Mouse (Mus musculus) ES-Bruce4 (cell line): ENCODE data around the gene Emsy. TPM values are rescaled to one million over a fixed set of nuclear protein-coding genes. Genes with fewer than 3 reads are reported as not detected.
A peak's percentile ranks its signal among the peaks of the same experiment; 100 is the strongest.

Experiments used
- H3K27ac ChIP-seq: 2 replicates; pipeline ENCODE4 v1.5.1; 2012; ENCODE audit warnings: low read length, inconsistent platforms; ENCODE audit not compliant: insufficient read depth
- H3K27me3 ChIP-seq: 2 replicates; pipeline ENCODE4 v1.6.1; 2012; ENCODE audit warnings: mild to moderate bottlenecking, low read length, inconsistent platforms; ENCODE audit not compliant: control insufficient read depth, poor library complexity, insufficient read depth, severe bottlenecking
- H3K36me3 ChIP-seq: 2 replicates; pipeline ENCODE4 v1.6.1; 2012; ENCODE audit warnings: inconsistent platforms, mild to moderate bottlenecking, low read length, moderate library complexity; ENCODE audit not compliant: control insufficient read depth, poor library complexity, insufficient read depth, severe bottlenecking
- H3K4me1 ChIP-seq: one replicate; pipeline ENCODE4 v1.8.1; 2011; ENCODE audit warnings: low read length; ENCODE audit not compliant: control insufficient read depth, insufficient read depth
- H3K4me3 ChIP-seq: 2 replicates; pipeline ENCODE4 v1.5.1; 2011; ENCODE audit warnings: low read depth, mild to moderate bottlenecking, low read length
- H3K9ac ChIP-seq: 2 replicates; pipeline ENCODE4 v1.6.1; 2012; ENCODE audit warnings: low read depth, mild to moderate bottlenecking, inconsistent platforms; ENCODE audit not compliant: poor library complexity, severe bottlenecking
- H3K9me3 ChIP-seq: replicated peaks from 2 replicates; pipeline ENCODE4 v1.6.1; 2012; ENCODE audit warnings: mild to moderate bottlenecking, low read length, inconsistent platforms; ENCODE audit not compliant: control insufficient read depth, poor library complexity, insufficient read depth, severe bottlenecking
- CTCF ChIP-seq: IDR thresholded peaks from one replicate; pipeline ENCODE4 v1.8.1; 2011; ENCODE audit warnings: low read depth, low read length
- EP300 ChIP-seq: IDR thresholded peaks from 2 replicates; pipeline ENCODE4 v1.6.1; 2011; ENCODE audit warnings: low read depth, low read length; ENCODE audit not compliant: insufficient read depth
- POLR2A ChIP-seq: IDR thresholded peaks from one replicate; pipeline ENCODE4 v1.8.1; 2011; ENCODE audit warnings: low read length; ENCODE audit not compliant: insufficient read depth
- polyA plus RNA-seq: library from polyadenylated mRNA; stranded (reverse); fragments of >200 nt; gene quantifications from 2 replicates; pipeline ENCODE4 v1.2.4, GENCODE M21; 2011; ENCODE audit warnings: low read depth; ENCODE audit not compliant: missing spikeins, insufficient read depth, insufficient read length

The Emsy gene
- polyA plus RNA-seq, 1 experiment = 61.2 TPM

- no peaks in the 10 kb centered on the region for H3K9me3 ChIP-seq
- no peak for TF ChIP-seq EP300
- TF ChIP-seq POLR2A = no peak
- no peak for TF ChIP-seq CTCF
- no peak overlapping the region for H3K27ac ChIP-seq
- no peak overlapping the region for H3K4me3 ChIP-seq
- H3K9ac ChIP-seq = no peak overlapping the region
- H3K4me1 ChIP-seq = no peaks in the 10 kb centered on the region
- H3K36me3 ChIP-seq = no peaks in the 10 kb centered on the region
- H3K27me3 ChIP-seq = no peaks in the 10 kb centered on the region
These were observed 83.3 kb downstream of the Emsy start for GRCm38 (mm10) chr7:98573231-98573781.

- no peaks in the 10 kb centered on the region for H3K27me3 ChIP-seq
These were observed 84.2 kb downstream of the Emsy start for GRCm38 (mm10) chr7:98572223-98572868.

GRCm38 (mm10) chr7:98570824-98571505, 85.6 kb downstream of the Emsy start:
- Histone ChIP-seq H3K27me3 (no peaks in the 10 kb centered on the region), H3K4me3 (no peak overlapping the region), H3K9me3 (no peaks in the 10 kb centered on the region), H3K27ac (no peak overlapping the region), H3K9ac (no peak overlapping the region), H3K4me1 (peaks cover 2% of the 10 kb centered on the region), H3K36me3 (no peaks in the 10 kb centered on the region)
- TF ChIP-seq EP300 (no peak), POLR2A (no peak), CTCF (no peak)

More at GRCm38 (mm10) chr7:98572223-98572868, 84.2 kb downstream of the Emsy start:
- 0 out of 2 replicates have a peak overlapping the region, but pooled peaks have one; percentile 2 for H3K4me3 ChIP-seq
- TF ChIP-seq CTCF = no peak
- TF ChIP-seq POLR2A = no peak
- no peak for TF ChIP-seq EP300
- no peaks in the 10 kb centered on the region for H3K9me3 ChIP-seq
- H3K36me3 ChIP-seq = no peaks in the 10 kb centered on the region
- H3K27ac ChIP-seq = no peak overlapping the region
- no peak overlapping the region for H3K9ac ChIP-seq
- no peaks in the 10 kb centered on the region for H3K4me1 ChIP-seq

GRCm38 (mm10) chr7:98567056-98567455, 89.5 kb downstream of the Emsy start:
- H3K27ac ChIP-seq = peak overlapping the region; percentile 10; the same call in 1 of the 2 replicates
- H3K4me3 ChIP-seq = no peak overlapping the region
- TF ChIP-seq EP300 (peak; percentile 66), CTCF (no peak)

GRCm38 (mm10) chr7:98564607-98565364, 91.8 kb downstream of the Emsy start:
- Histone ChIP-seq H3K4me1 (peaks cover 3% of the 10 kb centered on the region), H3K9ac (no peak overlapping the region), H3K9me3 (no peaks in the 10 kb centered on the region), H3K27me3 (no peaks in the 10 kb centered on the region), H3K4me3 (no peak overlapping the region), H3K27ac (no peak overlapping the region), H3K36me3 (no peaks in the 10 kb centered on the region)
- TF ChIP-seq POLR2A (no peak), CTCF (no peak), EP300 (no peak)

More at GRCm38 (mm10) chr7:98567056-98567455, 89.5 kb downstream of the Emsy start:
- no peaks in the 10 kb centered on the region for H3K36me3 ChIP-seq
- no peaks in the 10 kb centered on the region for H3K9me3 ChIP-seq
- H3K4me1 ChIP-seq = peaks cover 3% of the 10 kb centered on the region
- H3K9ac ChIP-seq = no peak overlapping the region
- no peaks in the 10 kb centered on the region for H3K27me3 ChIP-seq
